Mouse (Mus musculus): ENCODE measurements around the gene Adam12. TPM values are rescaled to one million over a fixed set of nuclear protein-coding genes. Genes with fewer than 3 reads are reported as not detected.

Gene Adam12
- polyA plus RNA-seq, 1 experiment from 2014 or later, result 8.8 TPM

DNA sequence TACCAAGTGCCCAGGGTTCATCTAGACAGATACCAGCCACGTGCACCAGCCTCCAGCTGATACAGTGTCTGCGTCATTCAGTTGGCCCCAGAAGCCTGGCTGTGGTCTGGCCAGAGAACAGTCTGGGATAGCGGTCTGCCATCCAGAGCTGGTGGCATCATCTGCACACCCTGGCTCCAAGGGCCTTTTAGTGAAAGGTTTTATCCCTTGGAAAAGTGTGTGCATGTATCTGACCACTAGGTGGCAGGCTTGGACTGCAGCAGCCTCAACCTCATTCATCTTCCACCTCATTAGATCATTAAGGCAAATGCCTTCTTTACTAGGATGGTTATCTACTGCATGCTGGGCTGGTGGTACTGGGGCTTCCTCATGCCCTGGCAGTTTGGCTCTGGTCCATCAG, 375.7 kb downstream of the Adam12 start:
- WGBS (ENCODE audit: insufficient replicate concordance), result 21% methylated on average over 3 of the region's 3 CpGs
- ATAC-seq (replicated peaks; ENCODE audit: insufficient number of reproducible peaks, low FRiP score, low TSS enrichment), result no peak

DNA sequence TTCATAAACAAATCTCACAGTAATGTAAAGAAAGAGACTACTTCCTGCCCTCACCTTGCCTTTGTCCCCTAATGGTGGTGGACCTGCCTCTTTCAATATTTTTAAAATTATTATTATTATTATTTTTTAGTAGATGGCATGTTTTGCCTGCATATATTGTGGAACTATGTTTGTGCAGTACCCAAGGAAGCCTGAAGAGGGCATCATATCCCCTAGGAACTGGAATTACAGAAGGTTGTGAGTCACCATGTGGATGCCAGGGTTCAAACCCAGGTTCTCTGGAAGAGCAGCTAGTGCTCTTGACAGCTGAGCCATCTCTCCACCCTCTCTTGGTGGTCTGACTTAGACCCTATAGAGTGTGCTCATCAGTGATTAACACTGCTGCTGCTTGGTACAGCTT, 381.2 kb downstream of the Adam12 start:
- H3K9me3 ChIP-seq (replicated peaks; ENCODE audit: control insufficient read depth, low read length), result no peaks in the 10 kb centered on the region
- no peak overlapping the region for H3K4me3 ChIP-seq (ENCODE audit: low read depth, low read length)
- ATAC-seq (replicated peaks; ENCODE audit: insufficient number of reproducible peaks, low FRiP score, low TSS enrichment), result no peak
- H3K27me3 ChIP-seq (ENCODE audit: control insufficient read depth, insufficient read depth, low read length), result no peaks in the 10 kb centered on the region
- no peak overlapping the region for H3K27ac ChIP-seq (ENCODE audit: low read depth, low read length)
- no peaks in the 10 kb centered on the region for H3K36me3 ChIP-seq (ENCODE audit: control insufficient read depth, insufficient read depth, low read length)
- no peak overlapping the region for H3K4me2 ChIP-seq
- no peak overlapping the region for H3K9ac ChIP-seq (ENCODE audit: low read depth, low read length)
- H3K4me1 ChIP-seq (ENCODE audit: control insufficient read depth, insufficient read depth, low read length), result peaks cover 3% of the 10 kb centered on the region; the same call in 1 of the 2 replicates

More for the DNA sequence above, 375.7 kb downstream of the Adam12 start:
- Histone ChIP-seq H3K9me3 (replicated peaks; ENCODE audit: control insufficient read depth, low read length) (no peaks in the 10 kb centered on the region), H3K4me3 (ENCODE audit: low read depth, low read length) (no peak overlapping the region), H3K4me2 (no peak overlapping the region), H3K27me3 (ENCODE audit: control insufficient read depth, insufficient read depth, low read length) (no peaks in the 10 kb centered on the region), H3K27ac (ENCODE audit: low read depth, low read length) (no peak overlapping the region), H3K36me3 (ENCODE audit: control insufficient read depth, insufficient read depth, low read length) (no peaks in the 10 kb centered on the region), H3K4me1 (ENCODE audit: control insufficient read depth, insufficient read depth, low read length) (no peaks in the 10 kb centered on the region), H3K9ac (ENCODE audit: low read depth, low read length) (no peak overlapping the region)

DNA sequence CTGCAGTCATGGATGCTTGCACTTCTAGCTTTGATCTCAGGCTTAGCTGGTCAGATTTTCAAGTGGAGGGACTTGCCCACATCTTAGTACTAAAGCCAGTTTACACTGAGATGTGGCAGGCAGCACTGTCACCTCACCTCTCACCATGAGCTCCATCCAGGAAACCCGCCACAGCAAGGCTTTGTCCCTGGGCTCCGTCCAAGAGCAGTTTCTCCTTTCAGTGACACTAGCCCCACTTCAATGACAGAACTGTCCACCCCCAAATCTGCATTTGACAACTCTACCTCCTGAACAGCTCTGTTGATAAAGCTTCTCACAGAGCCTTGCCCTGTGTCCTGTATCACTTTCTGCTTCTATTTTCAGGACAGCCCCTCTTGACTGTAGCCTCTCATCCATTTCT, 383.8 kb downstream of the Adam12 start:
- ATAC-seq (replicated peaks; ENCODE audit: insufficient number of reproducible peaks, low FRiP score, low TSS enrichment), result peak; percentile 35; the same call in 1 of the 2 replicates

DNA sequence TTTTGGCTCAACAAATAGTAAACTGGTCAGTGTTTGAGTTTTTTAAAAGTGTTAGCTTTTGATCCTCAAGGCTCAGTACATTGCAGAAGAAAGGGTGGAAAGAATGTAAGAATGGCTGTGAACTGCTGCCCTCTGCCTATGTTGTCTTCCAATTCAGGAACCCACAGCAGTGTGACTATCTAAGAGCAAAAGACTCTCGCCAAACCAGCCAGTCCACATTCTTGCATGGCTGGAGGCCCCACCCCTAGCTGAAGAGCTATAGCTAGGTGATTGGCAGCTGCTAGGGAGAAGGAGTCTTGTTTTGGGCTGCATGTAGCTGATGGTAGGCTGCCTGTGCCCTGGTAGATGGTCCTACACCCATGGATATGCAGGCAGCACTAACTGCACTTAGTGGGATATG, 384.8 kb downstream of the Adam12 start:
- H3K36me3 ChIP-seq (ENCODE audit: control insufficient read depth, insufficient read depth, low read length), result no peaks in the 10 kb centered on the region
- peaks cover 3% of the 10 kb centered on the region; the same call in 1 of the 2 replicates for H3K4me1 ChIP-seq (ENCODE audit: control insufficient read depth, insufficient read depth, low read length)
- ATAC-seq (replicated peaks; ENCODE audit: insufficient number of reproducible peaks, low FRiP score, low TSS enrichment), result no peak
- no peaks in the 10 kb centered on the region for H3K27me3 ChIP-seq (ENCODE audit: control insufficient read depth, insufficient read depth, low read length)
- 6% methylated on average over 1 of the region's 1 CpGs for WGBS (ENCODE audit: insufficient replicate concordance)
- no peak overlapping the region for H3K27ac ChIP-seq (ENCODE audit: low read depth, low read length)
- H3K4me2 ChIP-seq, result no peak overlapping the region
- H3K9ac ChIP-seq (ENCODE audit: low read depth, low read length), result no peak overlapping the region
- no peaks in the 10 kb centered on the region for H3K9me3 ChIP-seq (replicated peaks; ENCODE audit: control insufficient read depth, low read length)
- no peak overlapping the region for H3K4me3 ChIP-seq (ENCODE audit: low read depth, low read length)

More for the DNA sequence above, 383.8 kb downstream of the Adam12 start:
- Histone ChIP-seq H3K9ac (ENCODE audit: low read depth, low read length) (no peak overlapping the region), H3K27me3 (ENCODE audit: control insufficient read depth, insufficient read depth, low read length) (no peaks in the 10 kb centered on the region), H3K36me3 (ENCODE audit: control insufficient read depth, insufficient read depth, low read length) (no peaks in the 10 kb centered on the region), H3K4me2 (no peak overlapping the region), H3K4me1 (ENCODE audit: control insufficient read depth, insufficient read depth, low read length) (peaks cover 3% of the 10 kb centered on the region; the same call in 1 of the 2 replicates), H3K27ac (ENCODE audit: low read depth, low read length) (no peak overlapping the region), H3K9me3 (replicated peaks; ENCODE audit: control insufficient read depth, low read length) (no peaks in the 10 kb centered on the region), H3K4me3 (ENCODE audit: low read depth, low read length) (no peak overlapping the region)
- 34% methylated on average over 2 of the region's 2 CpGs for WGBS (ENCODE audit: insufficient replicate concordance)

DNA sequence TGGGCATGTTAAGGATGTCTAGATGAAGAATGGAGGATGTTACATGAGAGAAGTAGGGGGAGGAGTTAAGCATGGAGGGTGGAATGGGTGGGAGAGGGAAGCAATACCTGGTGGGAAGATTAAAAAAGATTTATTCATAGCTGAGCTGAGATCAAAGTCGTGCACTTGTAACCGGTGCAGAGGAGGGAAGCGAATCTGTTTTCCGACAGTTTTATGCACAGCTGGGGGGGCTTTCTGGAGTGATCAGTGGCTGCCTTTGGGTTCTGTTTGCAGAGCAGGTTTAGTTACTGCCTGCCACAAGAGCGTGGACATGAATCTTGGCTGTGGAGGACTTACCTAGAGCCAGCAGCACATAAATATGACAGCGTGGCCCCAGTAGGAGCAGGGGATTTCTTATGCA, 389.9 kb downstream of the Adam12 start:
- no peak for ATAC-seq (replicated peaks; ENCODE audit: insufficient number of reproducible peaks, low FRiP score, low TSS enrichment)
- H3K4me2 ChIP-seq, result no peak overlapping the region
- H3K9ac ChIP-seq (ENCODE audit: low read depth, low read length), result no peak overlapping the region
- H3K27ac ChIP-seq (ENCODE audit: low read depth, low read length), result no peak overlapping the region
- H3K4me3 ChIP-seq (ENCODE audit: low read depth, low read length), result no peak overlapping the region
- no peaks in the 10 kb centered on the region for H3K9me3 ChIP-seq (replicated peaks; ENCODE audit: control insufficient read depth, low read length)
- H3K36me3 ChIP-seq (ENCODE audit: control insufficient read depth, insufficient read depth, low read length), result no peaks in the 10 kb centered on the region
- no peaks in the 10 kb centered on the region for H3K4me1 ChIP-seq (ENCODE audit: control insufficient read depth, insufficient read depth, low read length)
- WGBS (ENCODE audit: insufficient replicate concordance), result 76% methylated on average over 6 of the region's 6 CpGs
- H3K27me3 ChIP-seq (ENCODE audit: control insufficient read depth, insufficient read depth, low read length), result peaks cover 2% of the 10 kb centered on the region; the same call in 1 of the 2 replicates

DNA sequence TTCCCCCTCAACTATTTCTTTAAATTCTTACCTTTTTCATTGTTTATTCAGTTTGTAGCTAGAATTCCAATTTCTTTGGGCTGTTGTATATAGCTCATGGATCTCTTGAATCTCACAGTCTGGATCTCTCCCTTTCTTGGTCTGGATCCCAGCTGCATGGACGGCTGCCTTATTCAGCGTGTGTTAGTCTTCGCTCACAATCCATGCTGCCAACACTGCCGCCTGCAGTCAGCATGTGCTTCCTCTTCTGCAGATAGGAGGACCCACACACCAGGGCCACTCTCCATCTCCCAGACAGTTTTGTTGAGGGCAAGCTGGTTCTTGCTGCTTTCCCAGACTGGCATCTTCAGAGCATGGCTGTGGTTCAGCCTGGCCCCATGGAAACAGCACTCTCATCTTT, 392.4 kb downstream of the Adam12 start:
- H3K4me2 ChIP-seq, result no peak overlapping the region
- H3K9ac ChIP-seq (ENCODE audit: low read depth, low read length), result no peak overlapping the region
- H3K36me3 ChIP-seq (ENCODE audit: control insufficient read depth, insufficient read depth, low read length), result no peaks in the 10 kb centered on the region
- no peak for ATAC-seq (replicated peaks; ENCODE audit: insufficient number of reproducible peaks, low FRiP score, low TSS enrichment)
- no peak overlapping the region for H3K4me3 ChIP-seq (ENCODE audit: low read depth, low read length)
- no peaks in the 10 kb centered on the region for H3K4me1 ChIP-seq (ENCODE audit: control insufficient read depth, insufficient read depth, low read length)
- WGBS (ENCODE audit: insufficient replicate concordance), result 64% methylated on average over 4 of the region's 4 CpGs
- no peaks in the 10 kb centered on the region for H3K9me3 ChIP-seq (replicated peaks; ENCODE audit: control insufficient read depth, low read length)
- H3K27me3 ChIP-seq (ENCODE audit: control insufficient read depth, insufficient read depth, low read length), result peaks cover 2% of the 10 kb centered on the region; the same call in 1 of the 2 replicates
- H3K27ac ChIP-seq (ENCODE audit: low read depth, low read length), result no peak overlapping the region

Small RNA genes within 50 kb of the gene (microRNA-seq; reads per million reads assigned to microRNA genes)
- not detected for gene Gm23631 (ENCODE audit: borderline number of aligned reads)

Other genes with a start within 250 kb of the Adam12 start
- 0.13 and 0.27 TPM in 2 replicates for gene D7Ertd443e, start 153.5 kb upstream of the Adam12 start, polyA plus RNA-seq (2014; fragmentation: Nextera tagmentation; extraction: Ambion mirVana)